Mouse (Mus musculus) embryonic fibroblast, embryonic 13.5 days (primary cell): ENCODE measurements around the gene Mtch1. TPM values are rescaled to one million over a fixed set of nuclear protein-coding genes. Genes with fewer than 3 reads are reported as not detected.
"Not testable (repeated sequence)": the region's sequence is repeated elsewhere in the genome, so short reads cannot be mapped to it uniquely, and the experiment has no call there.

Experiments
- H3K27ac ChIP-seq: 2 replicates; pipeline ENCODE4 v1.5.1; 2012; ENCODE audit warnings: low read length, control low read depth, inconsistent platforms; ENCODE audit not compliant: insufficient read depth
- H3K4me1 ChIP-seq: 2 replicates; pipeline ENCODE4 v1.6.1; 2011; ENCODE audit warnings: low read length; ENCODE audit not compliant: control insufficient read depth, insufficient read depth
- H3K4me3 ChIP-seq: 2 replicates; pipeline ENCODE4 v1.5.1; 2011; ENCODE audit warnings: mild to moderate bottlenecking, control low read depth, low read length; ENCODE audit not compliant: insufficient read depth
- CTCF ChIP-seq: IDR thresholded peaks from 2 replicates; pipeline ENCODE4 v1.5.1; 2011; ENCODE audit warnings: mild to moderate bottlenecking, control low read depth, low read length, moderate library complexity, borderline replicate concordance; ENCODE audit not compliant: insufficient read depth
- POLR2A ChIP-seq: IDR thresholded peaks from 2 replicates; pipeline ENCODE4 v1.6.1; 2011; ENCODE audit warnings: low read depth, mild to moderate bottlenecking, control low read depth, low read length, moderate library complexity
- polyA plus RNA-seq: library from polyadenylated mRNA; stranded (reverse); fragments of >200 nt; gene quantifications from 2 replicates; pipeline ENCODE4 v1.2.4, GENCODE M21; 2011; ENCODE audit warnings: low read depth; ENCODE audit not compliant: missing spikeins, insufficient read length

The Mtch1 gene
- 296 and 366 TPM in 2 replicates for polyA plus RNA-seq

GRCm38 (mm10) chr17:29347645-29348256 lies at the start of gene Mtch1:
Gene Mtch1 (minus strand): TSS chr17:29347934.
- Histone ChIP-seq H3K4me3 (peak within 1 kb of the TSS; percentile 94), H3K27ac (peak within 1 kb of the TSS; percentile 74), H3K4me1 (peaks cover 11% of the 10 kb centered on the region)
- peak; percentile 93 for TF ChIP-seq POLR2A
- no peak for TF ChIP-seq CTCF

- Histone ChIP-seq H3K4me3 (no peak overlapping the region), H3K4me1 (peaks cover 4% of the 10 kb centered on the region; the same call in 1 of the 2 replicates), H3K27ac (no peak overlapping the region)
- TF ChIP-seq POLR2A, result no peak
- peak; percentile 99 for TF ChIP-seq CTCF
Measured at GRCm38 (mm10) chr17:29396821-29397242, 49.1 kb upstream of the Mtch1 start.

- no peak for TF ChIP-seq POLR2A
- no peak for TF ChIP-seq CTCF
- H3K4me3 ChIP-seq, result no peak overlapping the region
- H3K27ac ChIP-seq, result no peak overlapping the region
- H3K4me1 ChIP-seq, result no peaks in the 10 kb centered on the region; the same call in 1 of the 2 replicates
Measured at GRCm38 (mm10) chr17:29396056-29396799, 48.5 kb upstream of the Mtch1 start.

GRCm38 (mm10) chr17:29395381-29395780 lies 47.6 kb upstream of the Mtch1 start:
- H3K4me1 ChIP-seq, result no peaks in the 10 kb centered on the region; the same call in 1 of the 2 replicates
- no peak overlapping the region for H3K4me3 ChIP-seq
- TF ChIP-seq CTCF (no peak), POLR2A (no peak)
- no peak overlapping the region for H3K27ac ChIP-seq

GRCm38 (mm10) chr17:29394761-29395160 lies 47.0 kb upstream of the Mtch1 start:
- not testable (repeated sequence) for H3K4me3 ChIP-seq, H3K27ac ChIP-seq, H3K4me1 ChIP-seq

- TF ChIP-seq CTCF, result no peak
- no peak for TF ChIP-seq POLR2A
- Histone ChIP-seq H3K4me3 (no peak overlapping the region), H3K4me1 (no peaks in the 10 kb centered on the region; the same call in 1 of the 2 replicates), H3K27ac (no peak overlapping the region)
Measured at GRCm38 (mm10) chr17:29394106-29394760, 46.5 kb upstream of the Mtch1 start.

- no peaks in the 10 kb centered on the region; the same call in 1 of the 2 replicates for H3K4me1 ChIP-seq
- no peak overlapping the region for H3K27ac ChIP-seq
- no peak for TF ChIP-seq POLR2A
- no peak for TF ChIP-seq CTCF
- no peak overlapping the region for H3K4me3 ChIP-seq
Measured at GRCm38 (mm10) chr17:29393335-29394089, 45.8 kb upstream of the Mtch1 start.

GRCm38 (mm10) chr17:29391280-29391679 lies 43.5 kb upstream of the Mtch1 start:
- TF ChIP-seq CTCF (no peak), POLR2A (no peak)
- H3K4me3 ChIP-seq, result no peak overlapping the region
- H3K4me1 ChIP-seq, result no peaks in the 10 kb centered on the region; the same call in 1 of the 2 replicates
- no peak overlapping the region for H3K27ac ChIP-seq

GRCm38 (mm10) chr17:29388978-29389377 lies 41.2 kb upstream of the Mtch1 start:
- H3K27ac ChIP-seq, result no peak overlapping the region
- TF ChIP-seq CTCF, result no peak
- TF ChIP-seq POLR2A, result no peak
- H3K4me1 ChIP-seq, result no peaks in the 10 kb centered on the region
- no peak overlapping the region for H3K4me3 ChIP-seq
